Mouse (Mus musculus): ENCODE measurements around the gene Gtf3c2. TPM values are rescaled to one million over a fixed set of nuclear protein-coding genes. Genes with fewer than 3 reads are reported as not detected.

Gene Gtf3c2
- polyA plus RNA-seq, 1 experiment from 2014 or later = 78.6 TPM

DNA sequence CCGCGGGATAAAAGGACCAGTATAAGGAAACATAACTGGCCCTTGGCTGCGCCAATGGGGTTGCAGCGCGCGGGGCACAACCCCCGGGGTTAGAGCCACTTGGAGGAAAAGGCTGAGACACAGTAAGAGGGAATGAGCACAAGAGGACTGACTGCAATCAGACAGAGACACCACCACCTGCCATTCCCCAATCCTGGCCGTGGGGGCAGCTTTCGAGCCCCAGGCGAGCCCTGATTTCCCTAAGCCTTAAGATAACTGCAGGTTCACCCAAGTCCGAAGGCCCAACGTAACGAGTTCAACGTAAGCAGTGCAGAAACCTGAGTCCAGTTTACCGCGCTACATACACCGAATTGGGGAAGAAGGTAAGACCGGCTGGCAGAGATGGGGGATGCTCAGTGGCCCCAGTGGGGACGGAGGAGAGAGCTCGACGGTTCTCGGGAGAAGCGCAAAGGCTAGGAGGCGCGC, 611 bp downstream of the Gtf3c2 start:
- Histone ChIP-seq H3K4me1 (ENCODE audit: insufficient read depth) (peaks cover 6% of the 10 kb centered on the region; the same call in 1 of the 2 replicates), H3K9me3 (ENCODE audit: low read depth, low read length) (no peaks in the 10 kb centered on the region), H3K27me3 (ENCODE audit: insufficient read depth, low read length) (no peaks in the 10 kb centered on the region), H3K4me2 (peak overlapping the region; percentile 93), H3K36me3 (ENCODE audit: insufficient read depth) (peaks cover under 1% of the 10 kb centered on the region; the same call in 1 of the 2 replicates), H3K27ac (ENCODE audit: low read depth) (peak overlapping the region; percentile 99), H3K4me3 (ENCODE audit: low read depth, low read length) (peak overlapping the region; percentile 95), H3K9ac (peak overlapping the region; percentile 66)
- ATAC-seq (ENCODE audit: insufficient read depth) (peak; percentile 73), DNase-seq (peak; percentile 31)
- TF ChIP-seq CTCF (IDR thresholded peaks at IDR 0.05; ENCODE audit: low read depth) = peak; percentile 28
- under 1% methylated on average over 25 of the region's 25 CpGs for WGBS

DNA sequence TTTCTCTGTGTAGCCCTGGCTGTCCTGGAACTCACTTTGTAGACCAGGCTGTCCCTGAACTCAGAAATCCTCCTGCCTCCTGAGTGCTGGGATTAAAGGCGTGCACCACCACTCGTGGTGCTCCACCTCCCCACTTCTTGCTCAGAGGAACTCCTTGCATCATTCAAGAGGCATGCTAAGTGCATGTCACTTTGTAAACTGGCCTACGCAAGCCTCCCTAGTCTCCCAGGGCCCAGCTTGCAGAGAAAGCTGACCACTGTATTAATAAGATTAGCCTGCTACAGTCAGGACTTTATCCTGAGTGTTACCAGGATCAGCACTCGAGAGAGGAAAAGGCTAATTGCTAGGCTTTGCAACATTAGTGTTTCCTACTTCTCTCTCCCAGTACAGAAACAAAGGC, 11.3 kb downstream of the Gtf3c2 start:
- no peaks in the 10 kb centered on the region for H3K9me3 ChIP-seq (ENCODE audit: low read depth, low read length)
- no peak overlapping the region for H3K4me2 ChIP-seq
- DNase-seq (no peak), ATAC-seq (ENCODE audit: insufficient read depth) (no peak)
- no peak overlapping the region for H3K9ac ChIP-seq
- no peak overlapping the region for H3K27ac ChIP-seq (ENCODE audit: low read depth)
- H3K4me3 ChIP-seq (ENCODE audit: low read depth, low read length) = no peak overlapping the region
- no peak for TF ChIP-seq CTCF (IDR thresholded peaks at IDR 0.05; ENCODE audit: low read depth)
- peaks cover 96% of the 10 kb centered on the region for H3K36me3 ChIP-seq (ENCODE audit: insufficient read depth)
- H3K27me3 ChIP-seq (ENCODE audit: insufficient read depth, low read length) = no peaks in the 10 kb centered on the region
- no peaks in the 10 kb centered on the region for H3K4me1 ChIP-seq (ENCODE audit: insufficient read depth)
- 83% methylated on average over 4 of the region's 4 CpGs for WGBS

DNA sequence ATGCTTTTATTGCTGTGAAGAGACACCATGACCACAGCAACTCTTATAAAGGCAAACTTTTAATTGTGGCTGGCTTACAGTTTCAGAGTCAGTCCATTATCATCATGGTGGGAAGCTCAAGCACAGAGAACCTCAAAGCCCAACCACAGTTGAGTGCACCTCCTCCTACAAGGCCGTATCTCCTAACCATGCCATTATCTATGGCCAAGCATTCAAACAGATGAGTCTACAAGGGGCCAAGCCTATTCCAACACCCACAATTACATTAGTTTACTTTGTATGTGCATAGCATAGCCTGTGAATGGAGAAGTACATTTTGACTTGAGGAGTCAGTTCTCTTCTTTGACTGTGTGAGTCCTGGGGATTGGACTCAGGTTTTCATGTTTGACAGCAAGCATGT, 15.1 kb downstream of the Gtf3c2 start:
- Histone ChIP-seq H3K9me3 (ENCODE audit: low read depth, low read length) (no peaks in the 10 kb centered on the region), H3K9ac (no peak overlapping the region), H3K27me3 (ENCODE audit: insufficient read depth, low read length) (no peaks in the 10 kb centered on the region), H3K4me2 (no peak overlapping the region), H3K27ac (ENCODE audit: low read depth) (no peak overlapping the region), H3K4me3 (ENCODE audit: low read depth, low read length) (no peak overlapping the region), H3K4me1 (ENCODE audit: insufficient read depth) (no peaks in the 10 kb centered on the region), H3K36me3 (ENCODE audit: insufficient read depth) (peaks cover 88% of the 10 kb centered on the region)
- no peak for ATAC-seq (ENCODE audit: insufficient read depth)
- 75% methylated on average over 1 of the region's 1 CpGs for WGBS
- no peak for TF ChIP-seq CTCF (IDR thresholded peaks at IDR 0.05; ENCODE audit: low read depth)
- no peak for DNase-seq

DNA sequence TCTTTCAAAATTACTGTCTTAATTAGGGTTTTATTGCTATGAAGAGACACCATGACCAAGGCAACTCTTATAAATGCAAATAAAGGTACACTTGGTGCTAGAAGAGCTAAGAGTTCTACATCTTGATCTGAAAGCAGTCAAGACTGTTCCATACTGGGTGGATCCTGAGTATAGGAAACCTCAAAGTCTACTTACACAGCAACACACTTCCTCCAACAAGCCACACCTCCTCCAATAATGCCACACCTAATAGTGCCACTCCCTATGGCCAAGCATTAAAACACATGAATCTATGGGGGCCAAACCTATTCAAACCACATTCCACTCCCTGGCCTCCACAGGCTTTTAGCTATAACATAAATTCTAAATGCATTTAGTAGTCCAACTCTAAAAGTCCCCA, 17.5 kb downstream of the Gtf3c2 start:
- DNase-seq (no peak), ATAC-seq (ENCODE audit: insufficient read depth) (no peak)
- TF ChIP-seq CTCF (IDR thresholded peaks at IDR 0.05; ENCODE audit: low read depth) = no peak
- Histone ChIP-seq H3K36me3 (ENCODE audit: insufficient read depth) (peaks cover 88% of the 10 kb centered on the region), H3K4me3 (ENCODE audit: low read depth, low read length) (no peak overlapping the region), H3K9me3 (ENCODE audit: low read depth, low read length) (no peaks in the 10 kb centered on the region), H3K9ac (no peak overlapping the region), H3K4me2 (no peak overlapping the region), H3K27ac (ENCODE audit: low read depth) (no peak overlapping the region), H3K27me3 (ENCODE audit: insufficient read depth, low read length) (no peaks in the 10 kb centered on the region), H3K4me1 (ENCODE audit: insufficient read depth) (no peaks in the 10 kb centered on the region)

DNA sequence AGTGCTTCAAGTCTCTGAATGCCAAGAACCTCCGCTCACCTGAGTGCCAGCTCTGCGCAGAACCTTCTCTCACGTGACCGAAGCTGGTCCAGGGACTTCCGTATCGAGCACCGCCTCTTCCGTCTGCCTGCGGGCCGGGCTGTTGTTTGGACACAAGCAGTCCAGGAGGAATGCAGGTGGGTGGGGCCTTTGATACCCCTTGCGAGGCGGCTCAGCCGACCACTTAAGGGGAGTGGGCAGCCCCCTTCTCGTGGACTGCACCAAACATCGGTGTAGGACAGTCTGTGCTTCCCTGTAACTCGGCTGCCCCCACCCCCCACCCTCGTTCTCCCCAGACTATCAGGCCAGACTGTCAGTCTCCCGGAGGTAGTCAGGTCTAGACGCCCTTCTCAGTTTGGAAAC, 25.8 kb downstream of the Gtf3c2 start, which contains the start of gene Mpv17:
Gene Mpv17 (minus strand): TSS at position 100 of the 402 bp plus-strand sequence.
- Histone ChIP-seq H3K9ac (peak within 1 kb of the TSS; percentile 63), H3K4me2 (peak within 1 kb of the TSS; percentile 89), H3K9me3 (ENCODE audit: low read depth, low read length) (no peaks in the 10 kb centered on the region), H3K27me3 (ENCODE audit: insufficient read depth, low read length) (no peaks in the 10 kb centered on the region), H3K27ac (ENCODE audit: low read depth) (peak within 1 kb of the TSS; percentile 71), H3K4me3 (ENCODE audit: low read depth, low read length) (peak within 1 kb of the TSS; percentile 63), H3K4me1 (ENCODE audit: insufficient read depth) (no peaks in the 10 kb centered on the region), H3K36me3 (ENCODE audit: insufficient read depth) (peaks cover 37% of the 10 kb centered on the region)
- DNase-seq (peak; percentile 91), ATAC-seq (ENCODE audit: insufficient read depth) (peak; percentile 90)
- WGBS = 0% methylated on average over 19 of the region's 19 CpGs
- no peak for TF ChIP-seq CTCF (IDR thresholded peaks at IDR 0.05; ENCODE audit: low read depth)

DNA sequence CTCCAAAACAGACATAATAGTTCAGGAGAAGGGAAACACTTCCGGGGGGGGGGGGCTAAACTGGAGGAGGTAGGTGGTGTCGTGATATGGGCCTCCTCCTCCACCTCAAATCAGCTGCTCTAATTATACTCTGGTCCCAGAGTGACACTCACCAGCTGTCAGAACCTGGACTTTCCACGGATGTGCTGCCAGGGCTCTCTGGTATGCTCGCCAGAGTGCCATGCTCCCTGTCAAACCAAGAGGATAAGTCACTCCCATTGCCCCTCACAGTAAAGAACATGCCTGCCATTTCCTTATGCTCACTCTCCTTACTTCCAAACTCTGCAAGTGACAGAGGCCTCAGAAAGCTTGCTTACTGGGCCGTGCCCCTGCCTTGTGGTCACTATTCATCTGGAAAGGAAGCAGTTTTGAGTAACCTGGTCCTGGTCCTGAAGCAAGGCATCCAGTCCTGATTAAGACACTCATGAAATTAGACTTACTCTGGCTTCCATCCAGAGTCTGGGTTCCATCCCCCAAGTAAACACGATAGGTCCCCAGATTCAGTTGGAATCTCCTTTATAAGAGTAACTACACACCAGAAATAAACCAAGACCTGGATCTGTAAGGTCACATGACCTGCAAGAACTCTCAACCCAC, 26.3 kb downstream of the Gtf3c2 start:
- no peak for TF ChIP-seq CTCF (IDR thresholded peaks at IDR 0.05; ENCODE audit: low read depth)
- WGBS = 34% methylated on average over 6 of the region's 6 CpGs
- ATAC-seq (ENCODE audit: insufficient read depth) (0 out of 2 replicates have a peak, but pooled peaks have one; percentile 7), DNase-seq (no peak)
- peak overlapping the region; percentile 89 for H3K4me2 ChIP-seq
- H3K27ac ChIP-seq (ENCODE audit: low read depth) = peak overlapping the region; percentile 4; the same call in 1 of the 2 replicates
- H3K4me1 ChIP-seq (ENCODE audit: insufficient read depth) = no peaks in the 10 kb centered on the region
- H3K4me3 ChIP-seq (ENCODE audit: low read depth, low read length) = peak overlapping the region; percentile 63
- H3K27me3 ChIP-seq (ENCODE audit: insufficient read depth, low read length) = no peaks in the 10 kb centered on the region
- peaks cover 32% of the 10 kb centered on the region for H3K36me3 ChIP-seq (ENCODE audit: insufficient read depth)
- H3K9me3 ChIP-seq (ENCODE audit: low read depth, low read length) = no peaks in the 10 kb centered on the region
- peak overlapping the region; percentile 63 for H3K9ac ChIP-seq

DNA sequence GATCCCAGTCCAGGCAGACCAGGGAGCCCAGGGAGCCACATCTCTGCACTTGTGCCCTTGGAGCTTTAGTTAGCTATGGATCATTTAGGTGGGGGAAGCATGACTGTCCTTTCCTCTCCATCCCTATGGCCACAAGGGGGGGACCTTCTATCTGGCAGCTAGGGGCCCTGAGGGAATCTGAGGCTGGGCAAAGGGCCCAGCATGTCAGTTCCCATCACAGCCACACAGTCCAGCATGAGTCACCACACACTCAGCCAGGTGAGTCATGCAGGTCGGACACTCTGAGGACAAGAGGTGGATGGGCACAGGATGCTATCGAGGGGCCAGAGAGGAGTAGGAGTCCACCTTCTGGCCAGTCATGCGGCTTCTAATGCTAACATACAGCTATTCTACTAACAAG, 28.2 kb downstream of the Gtf3c2 start:
- WGBS = 88% methylated on average over 3 of the region's 3 CpGs
- ATAC-seq (ENCODE audit: insufficient read depth) = no peak
- Histone ChIP-seq H3K27ac (ENCODE audit: low read depth) (no peak overlapping the region), H3K4me2 (no peak overlapping the region), H3K36me3 (ENCODE audit: insufficient read depth) (peaks cover 13% of the 10 kb centered on the region), H3K27me3 (ENCODE audit: insufficient read depth, low read length) (no peaks in the 10 kb centered on the region), H3K9ac (no peak overlapping the region), H3K9me3 (ENCODE audit: low read depth, low read length) (no peaks in the 10 kb centered on the region), H3K4me3 (ENCODE audit: low read depth, low read length) (no peak overlapping the region), H3K4me1 (ENCODE audit: insufficient read depth) (no peaks in the 10 kb centered on the region)
- TF ChIP-seq CTCF (IDR thresholded peaks at IDR 0.05; ENCODE audit: low read depth) = peak; percentile 12; the same call in 1 of the 2 replicates
- no peak for DNase-seq
